Mouse (Mus musculus) liver, embryonic 16.5 days (tissue): ENCODE results near the gene Etv5. TPM values are rescaled to one million over a fixed set of nuclear protein-coding genes. Genes with fewer than 3 reads are reported as not detected.
"Not testable (repeated sequence)": the region's sequence is repeated elsewhere in the genome, so short reads cannot be mapped to it uniquely, and the experiment has no call there.

ENCODE experiments used
- ATAC-seq: fragments of 200-750 bp; cut with Nextera tagmentation; 2 replicates; pipeline ENCODE4 v1.8.0; 2017; ENCODE audit warnings: low read depth, mild to moderate bottlenecking, moderate number of reproducible peaks, moderate library complexity
- H3K27ac ChIP-seq: fragments of 300-500 bp; sonication (generic); 2 replicates; pipeline ENCODE4 v1.5.1; 2014; ENCODE audit warnings: mild to moderate bottlenecking, low read length
- H3K27me3 ChIP-seq: fragments of 300-500 bp; sonication (generic); 2 replicates; pipeline ENCODE4 v1.6.1; 2014; ENCODE audit warnings: low read depth, low read length, mixed read lengths; ENCODE audit not compliant: control insufficient read depth, insufficient read depth
- H3K36me3 ChIP-seq: fragments of 300-500 bp; sonication (generic); 2 replicates; pipeline ENCODE4 v1.6.1; 2014; ENCODE audit warnings: mild to moderate bottlenecking; ENCODE audit not compliant: control insufficient read depth, insufficient read depth
- H3K4me1 ChIP-seq: fragments of 300-500 bp; sonication (generic); 2 replicates; pipeline ENCODE4 v1.6.1; 2014; ENCODE audit warnings: low read depth, low read length, mixed read lengths; ENCODE audit not compliant: control insufficient read depth
- H3K4me2 ChIP-seq: fragments of 300-500 bp; sonication (generic); 2 replicates; pipeline ENCODE4 v1.6.1; 2014; ENCODE audit warnings: low read depth, low read length, mixed read lengths
- H3K4me3 ChIP-seq: fragments of 300-500 bp; sonication (generic); 2 replicates; pipeline ENCODE4 v1.5.1; 2014; ENCODE audit warnings: low read depth, mild to moderate bottlenecking, low read length
- H3K9ac ChIP-seq: fragments of 300-500 bp; sonication (generic); 2 replicates; pipeline ENCODE4 v1.6.1; 2014; ENCODE audit warnings: low read depth, low read length
- H3K9me3 ChIP-seq: fragments of 300-500 bp; sonication (generic); replicated peaks from 2 replicates; pipeline ENCODE4 v1.6.1; 2016; ENCODE audit warnings: low read length; ENCODE audit not compliant: control insufficient read depth
- WGBS: fragments of 180-500 bp; shearing (Covaris S2); extraction: QIAGEN DNeasy Blood & Tissue Kit; methylation state at CpG from one replicate; pipeline ENCODE4 v1.1.7; 2014; ENCODE audit not compliant: insufficient replicate concordance; 5-methylcytosine and 5-hydroxymethylcytosine counted together
- polyA plus RNA-seq: library from polyadenylated mRNA; unstranded; fragments of >200 nt; fragmentation: Nextera tagmentation; extraction: Ambion mirVana; gene quantifications from 2 replicates; pipeline ENCODE4 v1.2.1, GENCODE M21; 2015

The Etv5 gene
- polyA plus RNA-seq, 1 experiment from 2014 or later = 3.8 TPM

DNA sequence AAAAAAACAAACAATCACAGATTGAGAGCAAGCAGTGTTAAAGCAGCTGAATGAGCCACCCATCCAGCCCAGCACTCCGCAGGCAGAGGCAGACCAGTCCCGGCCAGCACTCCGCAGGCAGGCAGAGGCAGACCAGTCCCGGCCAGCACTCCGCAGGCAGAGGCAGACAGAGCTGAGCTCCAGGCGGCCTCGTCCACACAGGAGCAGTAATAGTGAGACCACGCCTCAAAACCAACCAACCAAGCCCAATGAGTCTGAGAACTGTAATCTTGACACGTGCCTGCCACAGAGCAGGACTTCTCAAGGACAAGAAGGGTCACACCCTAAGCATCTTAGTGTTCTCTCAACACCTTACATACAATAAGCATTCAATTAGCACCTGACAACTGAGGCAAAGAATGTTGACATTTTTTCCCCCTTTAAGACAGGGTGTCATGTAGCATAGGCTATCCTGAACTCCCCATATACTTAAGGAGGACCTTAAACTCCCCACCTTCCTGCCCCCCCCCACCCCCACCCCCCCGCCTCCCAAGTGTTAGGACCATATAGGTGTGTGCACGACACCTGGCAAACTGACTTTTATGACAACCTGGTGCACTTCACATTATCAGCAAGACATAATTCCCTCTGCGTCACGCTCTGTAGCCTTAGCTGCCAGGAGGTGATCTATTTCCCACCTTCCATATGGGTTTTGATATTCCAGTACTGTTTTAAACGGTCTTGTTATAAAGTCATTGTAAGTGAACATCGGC lies 44.2 kb downstream of the Etv5 start:
- no peaks in the 10 kb centered on the region for H3K9me3 ChIP-seq
- 67% methylated on average over 15 of the region's 15 CpGs for WGBS
- no peak for ATAC-seq
- H3K4me3 ChIP-seq = no peak overlapping the region
- H3K27ac ChIP-seq = no peak overlapping the region
- H3K9ac ChIP-seq = no peak overlapping the region
- no peaks in the 10 kb centered on the region for H3K36me3 ChIP-seq
- no peak overlapping the region for H3K4me2 ChIP-seq
- no peaks in the 10 kb centered on the region for H3K27me3 ChIP-seq
- no peaks in the 10 kb centered on the region for H3K4me1 ChIP-seq

GRCm38 (mm10) chr16:22390348-22390897 lies 49.1 kb downstream of the Etv5 start:
- Histone ChIP-seq H3K4me2 (no peak overlapping the region), H3K36me3 (no peaks in the 10 kb centered on the region), H3K27me3 (no peaks in the 10 kb centered on the region), H3K9ac (no peak overlapping the region), H3K4me1 (no peaks in the 10 kb centered on the region), H3K27ac (no peak overlapping the region), H3K4me3 (no peak overlapping the region), H3K9me3 (no peaks in the 10 kb centered on the region)
- ATAC-seq = no peak
- 79% methylated on average over 9 of the region's 9 CpGs for WGBS

DNA sequence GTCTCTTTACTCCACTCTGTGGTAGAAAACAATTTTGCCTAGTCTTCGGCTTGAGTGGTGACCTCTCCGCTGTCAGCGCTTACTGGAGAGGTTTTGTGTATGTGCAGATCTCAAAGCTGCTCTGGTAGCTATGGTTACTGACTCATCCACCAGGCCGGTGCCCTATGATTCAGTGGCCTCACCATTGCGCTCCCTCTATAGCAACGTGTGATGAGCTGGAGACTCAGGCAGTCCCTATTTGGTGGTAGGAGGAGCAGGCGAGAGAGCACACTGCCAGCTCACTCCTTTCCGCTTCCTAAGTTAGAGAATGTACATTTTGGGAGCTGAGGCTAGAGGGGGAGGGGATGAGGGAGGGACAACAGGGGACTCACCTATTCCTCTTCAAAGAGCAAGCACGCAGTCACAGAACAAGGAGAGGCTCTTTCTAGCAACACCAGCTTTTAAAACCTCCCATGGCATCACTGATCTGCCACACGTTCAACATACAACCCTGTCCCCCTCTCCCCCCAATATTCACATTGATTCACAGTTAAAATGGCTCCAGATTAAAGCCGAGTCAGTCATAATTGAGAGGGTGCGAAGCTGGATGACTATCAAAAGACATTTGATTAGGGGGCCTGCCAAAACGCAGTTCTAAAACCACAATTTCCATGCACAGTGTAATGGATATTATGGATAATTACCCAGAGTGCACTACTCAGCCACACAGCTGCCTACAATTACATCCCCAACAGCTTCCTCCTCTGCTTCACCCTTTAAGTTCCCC lies 50.2 kb downstream of the Etv5 start:
- no peak for ATAC-seq
- Histone ChIP-seq H3K9ac (no peak overlapping the region), H3K4me3 (no peak overlapping the region), H3K4me2 (no peak overlapping the region), H3K9me3 (no peaks in the 10 kb centered on the region), H3K4me1 (no peaks in the 10 kb centered on the region), H3K27me3 (no peaks in the 10 kb centered on the region), H3K36me3 (no peaks in the 10 kb centered on the region), H3K27ac (no peak overlapping the region)
- 71% methylated on average over 13 of the region's 13 CpGs for WGBS

DNA sequence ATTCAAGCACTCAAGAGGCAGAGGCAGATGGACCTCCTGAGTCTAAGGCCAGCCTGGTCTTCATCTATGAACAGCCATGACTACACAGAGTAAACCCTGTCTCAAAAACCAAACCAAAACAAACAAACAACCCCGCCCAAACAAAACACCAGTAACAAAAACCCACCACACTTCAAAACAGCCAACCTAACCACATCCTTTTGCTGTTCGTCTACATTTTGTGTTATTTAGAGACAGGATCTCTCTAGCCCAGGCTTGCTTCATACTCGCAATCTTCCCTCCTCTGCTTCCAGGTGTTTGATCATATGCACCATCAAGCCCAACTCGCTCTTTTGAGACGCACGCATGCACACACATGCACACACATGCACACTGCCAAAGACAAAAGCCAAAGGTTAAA lies 51.8 kb downstream of the Etv5 start:
- H3K4me2 ChIP-seq = no peak overlapping the region
- no peak for ATAC-seq
- no peak overlapping the region for H3K4me3 ChIP-seq
- no peak overlapping the region for H3K9ac ChIP-seq
- no peaks in the 10 kb centered on the region for H3K4me1 ChIP-seq
- H3K9me3 ChIP-seq = no peaks in the 10 kb centered on the region
- 72% methylated on average over 6 of the region's 6 CpGs for WGBS
- H3K27me3 ChIP-seq = no peaks in the 10 kb centered on the region
- H3K36me3 ChIP-seq = no peaks in the 10 kb centered on the region
- no peak overlapping the region for H3K27ac ChIP-seq

- not testable (repeated sequence) for H3K27ac ChIP-seq, H3K4me2 ChIP-seq, ATAC-seq, H3K9me3 ChIP-seq, H3K4me3 ChIP-seq, H3K4me1 ChIP-seq, H3K9ac ChIP-seq, H3K36me3 ChIP-seq, H3K27me3 ChIP-seq
- 67% methylated on average over 6 of the region's 7 CpGs for WGBS
Measured at GRCm38 (mm10) chr16:22382018-22382417, 57.5 kb downstream of the Etv5 start.

DNA sequence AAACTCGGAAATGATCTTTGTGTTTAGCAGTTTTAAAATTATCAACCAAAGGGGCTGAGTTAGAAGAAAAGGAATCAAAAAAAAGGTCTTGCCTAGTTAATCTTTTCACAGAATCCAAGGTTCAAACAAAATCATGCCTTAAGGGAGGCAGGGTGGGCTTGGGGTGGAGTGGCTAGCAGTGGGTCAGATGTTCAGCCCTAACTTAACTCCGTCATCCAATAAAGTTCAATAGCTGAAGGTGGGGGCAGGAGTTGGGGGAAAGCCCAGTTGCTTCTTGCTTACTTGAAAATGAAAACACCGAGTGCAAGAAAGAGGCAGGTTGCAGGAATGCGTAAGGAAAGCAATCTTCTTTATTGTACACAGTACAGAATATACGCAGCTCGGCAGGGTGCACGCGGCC lies 58.5 kb downstream of the Etv5 start:
- H3K4me2 ChIP-seq = no peak overlapping the region
- no peak overlapping the region for H3K9ac ChIP-seq
- H3K4me1 ChIP-seq = no peaks in the 10 kb centered on the region
- H3K27ac ChIP-seq = no peak overlapping the region
- H3K4me3 ChIP-seq = no peak overlapping the region
- WGBS = 80% methylated on average over 8 of the region's 8 CpGs
- no peaks in the 10 kb centered on the region for H3K27me3 ChIP-seq
- H3K9me3 ChIP-seq = no peaks in the 10 kb centered on the region
- H3K36me3 ChIP-seq = no peaks in the 10 kb centered on the region
- ATAC-seq = no peak

- WGBS = 60% methylated on average over 8 of the region's 8 CpGs
- Histone ChIP-seq H3K4me2 (no peak overlapping the region), H3K27ac (no peak overlapping the region), H3K9me3 (no peaks in the 10 kb centered on the region), H3K36me3 (no peaks in the 10 kb centered on the region), H3K4me1 (no peaks in the 10 kb centered on the region), H3K9ac (no peak overlapping the region), H3K4me3 (no peak overlapping the region), H3K27me3 (no peaks in the 10 kb centered on the region)
- no peak for ATAC-seq
Measured at GRCm38 (mm10) chr16:22379986-22380385, 59.5 kb downstream of the Etv5 start.

GRCm38 (mm10) chr16:22379342-22379741 lies 60.2 kb downstream of the Etv5 start:
- Histone ChIP-seq H3K9me3 (no peaks in the 10 kb centered on the region), H3K9ac (no peak overlapping the region), H3K36me3 (no peaks in the 10 kb centered on the region), H3K4me3 (no peak overlapping the region), H3K27ac (no peak overlapping the region), H3K4me1 (no peaks in the 10 kb centered on the region), H3K27me3 (no peaks in the 10 kb centered on the region), H3K4me2 (no peak overlapping the region)
- WGBS = 63% methylated on average over 4 of the region's 4 CpGs
- no peak for ATAC-seq

DNA sequence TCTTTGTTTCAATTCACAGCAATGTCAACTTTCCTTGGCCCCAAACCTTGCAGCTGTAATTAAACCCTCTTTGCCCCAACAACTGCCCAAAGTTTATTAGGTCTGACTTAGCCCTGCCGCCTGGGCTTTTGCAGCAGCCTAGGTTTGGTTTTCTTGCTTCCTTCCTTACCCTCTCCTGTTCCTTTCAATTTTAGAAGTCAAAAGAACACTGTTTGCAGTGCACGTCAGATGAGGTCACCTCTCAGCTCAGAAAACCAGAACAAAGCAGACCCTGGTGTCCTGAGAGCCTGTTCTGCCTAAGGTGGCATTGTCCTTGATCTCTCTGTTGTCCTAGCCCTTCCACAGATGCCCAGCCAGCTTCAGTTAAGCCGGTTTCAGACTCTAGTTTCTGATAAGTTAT lies 61.8 kb downstream of the Etv5 start:
- 27% methylated on average over 3 of the region's 3 CpGs for WGBS
- ATAC-seq = no peak
- H3K4me1 ChIP-seq = no peaks in the 10 kb centered on the region
- H3K9ac ChIP-seq = no peak overlapping the region
- no peaks in the 10 kb centered on the region for H3K27me3 ChIP-seq
- no peak overlapping the region for H3K4me2 ChIP-seq
- no peaks in the 10 kb centered on the region for H3K36me3 ChIP-seq
- no peak overlapping the region for H3K27ac ChIP-seq
- H3K9me3 ChIP-seq = no peaks in the 10 kb centered on the region
- H3K4me3 ChIP-seq = no peak overlapping the region
